Comparison of ENCODE assay signal across 8 mouse cellular contexts in genomic region chr10:67285176-67285814, GRCm38 (mm10). TPM values are rescaled to one million over a fixed set of nuclear protein-coding genes. Genes with fewer than 3 reads are reported as not detected.
A peak's percentile ranks its signal among the peaks of the same experiment; 100 is the strongest.
DNase-seq lines count a peak whose midpoint lies in the region; ATAC-seq and TF ChIP-seq lines count a peak whose summit lies in the region.

Nrbf2 (minus strand) TSS chr10:67285305.

- H3K9ac ChIP-seq in forebrain, embryonic 15.5 days (replicated peaks): peak within 1 kb of the TSS; percentile 85

- peak; percentile 94 for ATAC-seq in forebrain, embryonic 15.5 days (replicated peaks)
- peak; percentile 80 for ATAC-seq in neutrophil, adult 5-6 weeks (ENCODE audit: extremely low read depth, insufficient number of reproducible peaks, low FRiP score, poor library complexity, severe bottlenecking)

- TF ChIP-seq CTCF in lung, adult 2 months (IDR thresholded peaks at IDR 0.05; ENCODE audit: insufficient read depth, low read length): no peak

- peaks cover 28% of the 10 kb centered on the region for H3K4me1 ChIP-seq in forebrain, embryonic 15.5 days
- peaks cover 10% of the 10 kb centered on the region for H3K4me1 ChIP-seq in lung, adult 2 months (ENCODE audit: control insufficient read depth, insufficient read depth, low read length)

- H3K4me2 ChIP-seq in forebrain, embryonic 15.5 days (replicated peaks): peak within 1 kb of the TSS; percentile 93

- no peaks in the 10 kb centered on the region for H3K36me3 ChIP-seq in forebrain, embryonic 15.5 days

- H3K27me3 ChIP-seq in forebrain, embryonic 15.5 days: no peaks in the 10 kb centered on the region

- H3K27ac ChIP-seq in forebrain, embryonic 15.5 days (replicated peaks): peak within 1 kb of the TSS; percentile 75

- H3K4me3 ChIP-seq in forebrain, embryonic 15.5 days: peak within 1 kb of the TSS; percentile 93
- peak within 1 kb of the TSS; percentile 81 for H3K4me3 ChIP-seq in lung, adult 2 months (replicated peaks; ENCODE audit: extremely low read depth, low read depth, low read length)

- peak; percentile 97 for DNase-seq in ES-CJ7 (ENCODE audit: low read depth, low spot score)
- peak; percentile 78 for DNase-seq in cerebellum, adult 11 months
- DNase-seq in heart, postnatal 25 days (ENCODE audit: low spot score): peak; percentile 75
- peak; percentile 61 to 83 for DNase-seq in layer of hippocampus, adult 18-20 months (ENCODE audit: low spot score in 2 of 2)
- DNase-seq in lung, adult 2 months: peak; percentile 74
- peak; percentile 71 to 72 for DNase-seq in thymus, adult 18-20 months

- no peaks in the 10 kb centered on the region for H3K9me3 ChIP-seq in forebrain, embryonic 15.5 days

- intact Hi-C loops in heart, postnatal 25 days (cut with DNase I): no loop called here

- WGBS in forebrain, embryonic 15.5 days: 3% methylated on average over 50 of the region's 52 CpGs
- 1% methylated on average over 47 of the region's 52 CpGs for WGBS in lung, adult 2 months

- TF ChIP-seq POLR2A in lung, adult 2 months (IDR thresholded peaks at IDR 0.05; ENCODE audit: borderline replicate concordance, extremely low read depth, low read depth, low read length): peak; percentile 23; the same call in 1 of the 2 replicates

RNA-seq across cellular contexts. Expression of gene Nrbf2, which starts in this region (rescaled TPM):
- polyA plus RNA-seq in forebrain, embryonic 15.5 days (2015; fragmentation: Nextera tagmentation; extraction: Ambion mirVana): 40.5 and 43.9 TPM in 2 replicates
- total RNA-seq in heart, postnatal 25 days (2021): 1 to 10 TPM; 6.9 to 8.6 TPM
- 10 to 100 TPM; 18.4 to 21.6 TPM for total RNA-seq in layer of hippocampus, adult 18-20 months (2021)
- 8.3 TPM in 2 replicates for polyA plus RNA-seq in lung, adult 2 months (2012; rRNA removed)
- 29.7 and 32.6 TPM in 2 replicates for total RNA-seq in neutrophil, adult 5-6 weeks (2017)

Comparison
In these comparisons a context has a peak if more than half of its experiments do, and no peak if none do; other contexts are left out.
1. Peak in every context shown above with its lines: DNase-seq, ATAC-seq, H3K4me3 ChIP-seq and H3K27ac ChIP-seq.